Mouse (Mus musculus) kidney, postnatal 10 days (tissue): Measurements from ENCODE around the gene Klhdc7a.

Source experiments
- DNase-seq: peaks from one replicate; pipeline ENCODE4 v3.0.0; 2021; ENCODE audit warnings: mixed read lengths

Klhdc7a gene

GRCm38 (mm10) chr4:139960086-139960713, 7.6 kb downstream of the Klhdc7a start:
- no peak for DNase-seq

GRCm38 (mm10) chr4:139959188-139959587, 8.6 kb downstream of the Klhdc7a start:
- DNase-seq, result no peak

DNA sequence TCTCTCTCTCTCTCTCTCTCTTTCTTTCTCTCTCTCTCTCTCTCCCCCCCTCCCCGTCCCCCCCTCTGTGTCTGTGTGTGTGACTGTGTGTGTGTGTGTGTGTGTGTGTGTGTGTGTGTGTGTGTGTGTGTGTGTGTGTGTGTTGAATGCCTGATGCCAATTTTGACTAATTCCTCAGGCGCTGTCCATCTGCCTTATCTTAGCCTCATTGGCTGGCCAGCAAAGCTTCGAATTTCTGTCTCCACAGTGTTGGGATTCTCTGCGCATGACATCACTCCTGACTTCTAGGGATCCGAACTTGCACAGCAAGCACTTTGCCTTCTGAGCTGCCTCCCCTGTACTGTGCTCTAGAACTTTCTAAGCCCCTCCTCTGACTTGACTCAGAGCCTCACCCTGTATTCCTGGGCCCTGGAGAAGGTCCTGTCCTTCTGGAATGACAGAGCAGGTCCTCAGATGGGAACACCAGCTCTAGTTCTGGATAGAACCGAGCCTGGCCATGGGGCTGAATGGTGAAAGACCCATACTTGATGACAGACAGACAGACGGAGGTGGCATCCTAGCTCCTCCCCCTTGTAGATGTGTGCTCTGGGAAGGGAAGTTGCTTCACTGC, 16.8 kb downstream of the Klhdc7a start:
- no peak for DNase-seq

DNA sequence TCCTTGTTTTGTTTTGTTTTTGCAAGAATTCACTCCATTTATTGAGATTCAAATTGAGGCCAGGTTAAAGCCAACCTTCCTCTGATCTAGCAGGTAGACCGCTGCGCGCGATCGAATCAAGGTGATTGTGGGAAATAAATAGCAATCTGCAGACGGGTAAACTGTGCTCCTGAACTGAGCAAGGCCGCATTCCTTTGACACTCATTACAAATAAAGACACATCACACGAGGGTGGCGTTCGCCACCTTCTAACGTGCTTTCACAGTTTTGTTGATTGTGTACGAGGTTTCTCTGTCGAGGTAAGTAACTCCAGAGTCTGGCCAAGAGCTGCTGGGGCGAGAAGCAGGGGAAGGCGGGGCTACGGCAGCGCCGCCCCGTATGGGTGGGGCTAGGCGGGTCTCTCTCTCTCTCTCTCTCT, 17.4 kb downstream of the Klhdc7a start:
- DNase-seq, result peak; percentile 60

GRCm38 (mm10) chr4:139948591-139948990, 19.2 kb downstream of the Klhdc7a start:
- DNase-seq, result no peak

DNA sequence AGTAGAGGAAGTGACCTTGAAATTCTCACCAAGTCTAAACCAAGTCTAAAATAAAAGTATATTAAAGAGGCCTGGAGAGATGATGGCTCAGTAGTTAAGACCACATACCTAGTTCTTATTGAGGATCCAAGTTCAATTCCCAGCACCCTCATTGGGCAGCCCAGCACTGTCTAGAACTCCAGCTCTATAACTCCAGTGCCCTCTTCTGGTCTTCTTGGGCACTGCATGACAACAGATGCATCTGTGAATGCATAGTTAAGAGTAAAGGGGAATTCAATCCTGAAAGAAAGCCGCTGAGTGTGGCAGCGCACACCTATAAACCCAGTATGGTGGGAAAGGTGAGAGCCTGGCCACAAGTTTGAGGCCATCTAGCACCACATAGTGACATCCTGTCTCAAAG, 20.5 kb downstream of the Klhdc7a start:
- no peak for DNase-seq

DNA sequence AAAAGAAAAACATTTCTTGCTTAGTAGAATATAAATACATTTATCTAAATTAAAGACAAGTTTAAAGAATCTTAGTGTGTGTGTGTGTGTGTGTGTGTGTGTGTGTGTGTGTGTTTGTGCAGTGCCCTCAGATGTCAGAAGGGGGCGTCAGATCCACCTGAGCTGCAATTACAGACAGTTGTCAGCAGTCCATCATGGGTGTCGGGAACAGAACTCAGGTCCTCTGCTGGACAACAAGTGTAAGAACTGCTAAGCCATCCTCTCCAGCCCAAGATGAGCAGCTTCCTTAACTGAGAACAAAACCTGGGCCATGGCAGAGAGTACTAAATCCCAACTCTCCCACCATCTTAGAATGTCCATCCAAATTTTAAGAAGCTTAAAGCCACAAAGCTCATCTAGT, 26.0 kb downstream of the Klhdc7a start:
- DNase-seq, result no peak

DNA sequence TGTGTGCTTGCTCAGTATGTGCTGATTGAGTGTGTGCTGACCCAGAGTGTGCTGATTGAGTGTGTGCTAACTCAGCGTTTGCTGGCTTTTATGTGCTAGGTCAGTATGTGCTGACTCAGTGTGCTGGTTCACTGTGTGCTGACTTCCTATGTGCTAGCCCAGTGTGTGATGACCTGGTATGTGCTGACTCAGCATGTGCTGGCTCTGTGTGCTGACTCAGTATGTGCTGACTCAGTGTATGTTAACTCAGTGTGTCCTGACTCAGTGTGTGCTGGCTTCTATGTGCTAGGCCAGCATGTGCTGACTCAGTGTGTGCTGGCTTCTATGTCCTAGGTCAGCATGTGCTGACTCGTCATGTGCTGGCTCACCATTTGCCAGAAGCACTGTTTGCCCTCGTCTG, 32.3 kb downstream of the Klhdc7a start:
- DNase-seq, result no peak

- no peak for DNase-seq
Measured at GRCm38 (mm10) chr4:139932970-139933801, 34.6 kb downstream of the Klhdc7a start.

DNA sequence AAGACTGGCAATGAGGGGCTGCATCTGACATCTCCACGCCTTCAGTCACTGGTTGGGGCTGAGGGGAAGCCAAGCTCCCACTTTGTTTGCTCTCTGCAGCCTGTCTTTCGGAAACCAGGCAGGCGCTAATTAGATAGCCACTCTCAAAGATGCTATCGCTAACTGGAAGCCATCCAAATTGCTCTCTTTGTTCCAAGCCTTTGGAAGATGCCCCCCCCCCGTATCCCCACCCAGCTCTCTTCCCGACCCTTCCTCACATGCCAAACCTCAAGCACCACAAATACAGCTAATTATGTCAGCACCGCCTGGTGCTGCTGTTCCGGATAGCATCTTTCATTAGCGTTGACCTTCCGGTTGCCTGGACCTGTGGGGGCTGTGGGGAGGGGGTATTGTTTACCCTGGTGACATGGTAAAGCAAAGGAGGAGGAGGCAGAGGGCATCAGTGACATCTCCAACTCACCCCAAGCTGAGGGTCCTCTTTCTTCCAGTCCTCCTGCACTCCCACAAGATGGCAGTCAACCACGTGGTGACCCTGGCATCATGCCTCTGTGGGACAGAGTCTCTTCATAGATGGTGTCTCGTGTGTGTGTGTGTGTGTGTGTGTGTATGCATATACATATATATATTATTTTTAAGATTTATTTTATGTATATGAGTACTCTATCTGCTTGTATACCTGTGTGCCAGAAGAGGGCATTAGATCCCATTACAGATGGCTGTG, 35.9 kb downstream of the Klhdc7a start:
- no peak for DNase-seq

GRCm38 (mm10) chr4:139930885-139931284, 36.9 kb downstream of the Klhdc7a start:
- no peak for DNase-seq

- no peak for DNase-seq
Measured at GRCm38 (mm10) chr4:139926161-139926561, 41.7 kb downstream of the Klhdc7a start.

DNA sequence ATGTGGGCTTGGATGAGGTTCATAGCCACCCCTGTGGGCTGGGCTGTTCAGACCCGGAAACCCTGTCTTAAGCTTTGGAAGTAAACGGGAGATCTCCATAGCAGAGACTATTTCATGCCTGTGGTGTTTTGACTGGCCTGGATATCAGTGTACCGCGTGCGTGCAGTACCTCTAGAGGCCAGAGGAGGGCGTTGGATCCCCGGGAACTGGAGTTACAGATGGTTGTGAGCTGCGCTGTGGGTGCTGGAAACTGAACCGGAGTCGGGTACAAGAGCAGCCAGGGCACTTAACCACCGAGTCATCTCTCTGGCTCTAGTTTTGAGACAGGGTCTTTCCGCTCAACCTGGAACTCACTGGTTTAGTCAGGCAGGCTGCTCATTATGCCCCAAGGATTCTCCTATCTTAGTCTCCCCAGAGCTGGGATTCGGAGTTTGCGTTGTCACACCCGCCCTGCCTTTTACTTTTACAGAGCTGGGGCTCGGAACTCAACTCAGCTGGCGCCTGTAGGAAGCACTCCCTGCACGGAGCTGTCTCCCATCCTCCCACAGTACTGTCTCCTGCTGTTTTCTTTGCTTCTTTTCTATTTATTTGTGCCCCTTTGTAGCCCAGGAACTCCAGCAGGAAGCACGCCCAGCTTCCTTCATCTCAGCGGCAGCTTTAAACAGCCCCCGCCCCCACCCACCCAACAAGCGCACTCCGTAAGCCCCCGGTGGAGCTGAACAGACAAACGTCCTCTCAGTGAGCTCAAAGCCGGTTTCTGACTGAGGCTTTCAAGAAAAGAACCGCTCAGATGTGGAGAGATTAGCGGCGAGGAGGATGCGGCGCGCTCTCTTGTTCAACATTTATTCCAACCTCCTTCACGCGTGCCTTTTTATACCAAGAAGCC, 42.3 kb downstream of the Klhdc7a start:
- DNase-seq, result no peak

DNA sequence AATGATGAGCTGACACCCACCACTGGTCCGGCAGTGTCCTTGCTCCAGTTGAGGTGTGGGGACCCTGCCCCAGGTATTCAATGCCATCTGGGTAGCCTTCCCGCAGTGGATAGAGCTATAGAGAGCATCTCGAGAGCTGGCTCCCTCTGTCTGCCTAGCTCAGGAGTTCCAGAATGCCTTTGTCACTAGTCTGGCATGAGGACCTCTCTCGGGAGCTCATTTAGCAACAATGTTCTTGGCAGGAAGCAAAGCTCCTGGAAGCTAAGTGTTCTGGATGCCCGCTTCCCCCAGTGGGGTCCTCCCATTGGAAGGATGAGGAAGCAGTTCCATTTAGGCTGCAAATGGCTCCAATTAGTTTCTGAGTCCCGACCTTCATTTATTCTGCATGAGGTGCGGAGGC, 51.1 kb downstream of the Klhdc7a start:
- no peak for DNase-seq
